Mouse (Mus musculus) layer of hippocampus, adult 9-10 months (tissue): ENCODE data around the gene Sdccag8.

Source experiments
- DNase-seq: peaks from one replicate; pipeline ENCODE4 v3.0.0; 2022; ENCODE audit warnings: low spot score

Sdccag8 gene

DNA sequence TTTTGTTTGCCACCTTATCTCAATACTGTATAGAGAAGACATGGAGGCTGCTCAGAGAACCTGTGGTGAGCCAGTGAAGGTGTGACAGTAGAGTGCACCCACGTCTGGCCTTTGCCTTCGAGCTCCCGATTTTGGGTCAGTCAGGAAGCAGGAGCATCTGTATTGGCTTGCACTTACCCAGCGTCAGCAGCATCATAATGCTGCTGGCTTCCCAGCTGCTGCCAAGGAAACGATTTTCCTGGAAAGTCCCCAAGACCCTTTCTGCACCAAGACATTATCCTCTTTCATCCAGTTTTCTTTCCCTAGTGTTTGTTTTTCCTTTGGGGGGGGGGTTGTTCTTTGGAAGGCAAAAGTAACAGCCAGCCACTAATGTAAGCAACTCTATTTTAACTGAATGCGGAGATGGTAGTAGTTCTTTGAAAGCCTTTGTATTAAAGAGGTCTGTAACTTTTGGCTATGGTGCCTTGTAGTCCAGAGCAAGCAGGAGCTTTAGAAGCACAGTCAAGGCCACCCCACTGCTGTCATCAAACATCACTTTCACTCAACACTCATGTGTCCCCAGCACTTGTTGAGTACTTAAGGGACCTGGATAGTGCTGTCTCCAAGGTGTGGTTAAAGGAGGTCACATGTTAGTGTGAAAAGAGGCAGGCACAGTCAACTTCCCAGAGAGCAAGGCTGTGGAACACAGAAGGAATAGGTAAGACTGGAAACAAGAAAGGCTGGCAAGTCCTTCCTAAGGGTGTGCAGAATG lies 172.7 kb downstream of the Sdccag8 start:
- DNase-seq, result no peak

DNA sequence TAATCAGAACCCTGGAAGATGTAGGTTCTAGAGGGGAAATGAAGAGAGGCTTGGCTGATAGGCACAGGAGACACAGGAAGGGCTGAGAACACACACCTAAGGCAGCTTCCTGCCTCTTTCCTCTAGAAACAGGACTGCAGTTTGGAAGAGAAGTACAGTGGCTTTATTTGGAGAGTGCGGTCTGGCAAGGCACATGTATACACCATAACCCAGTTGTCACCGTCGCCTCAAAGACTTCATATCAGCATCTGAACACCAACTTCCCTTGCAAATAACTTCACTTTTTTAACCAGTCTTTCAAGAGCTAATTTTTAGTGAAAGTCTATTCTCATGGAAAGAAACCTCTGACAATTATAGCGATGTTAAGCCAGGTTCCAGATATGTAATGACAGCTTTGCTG lies 177.0 kb downstream of the Sdccag8 start:
- DNase-seq, result no peak

DNA sequence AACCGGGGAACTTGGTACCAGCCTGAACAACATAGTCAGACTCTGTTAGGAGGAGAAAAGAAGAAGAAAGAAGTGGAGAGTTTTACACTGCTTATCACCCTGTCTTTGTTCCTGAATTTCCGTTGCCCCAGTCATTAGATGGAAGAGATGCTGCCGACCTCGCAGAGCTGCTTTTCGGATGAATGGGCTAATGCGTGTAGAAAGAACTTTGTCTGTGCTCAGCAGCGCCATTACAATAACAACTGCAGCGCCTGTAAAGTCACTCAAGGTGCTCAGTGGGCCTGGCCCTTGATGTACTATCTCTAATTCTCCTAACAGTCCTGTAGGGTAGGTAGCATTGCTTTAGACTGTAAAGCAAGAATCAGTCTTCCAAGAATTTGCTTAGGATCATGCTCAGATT lies 178.1 kb downstream of the Sdccag8 start:
- DNase-seq, result no peak

DNA sequence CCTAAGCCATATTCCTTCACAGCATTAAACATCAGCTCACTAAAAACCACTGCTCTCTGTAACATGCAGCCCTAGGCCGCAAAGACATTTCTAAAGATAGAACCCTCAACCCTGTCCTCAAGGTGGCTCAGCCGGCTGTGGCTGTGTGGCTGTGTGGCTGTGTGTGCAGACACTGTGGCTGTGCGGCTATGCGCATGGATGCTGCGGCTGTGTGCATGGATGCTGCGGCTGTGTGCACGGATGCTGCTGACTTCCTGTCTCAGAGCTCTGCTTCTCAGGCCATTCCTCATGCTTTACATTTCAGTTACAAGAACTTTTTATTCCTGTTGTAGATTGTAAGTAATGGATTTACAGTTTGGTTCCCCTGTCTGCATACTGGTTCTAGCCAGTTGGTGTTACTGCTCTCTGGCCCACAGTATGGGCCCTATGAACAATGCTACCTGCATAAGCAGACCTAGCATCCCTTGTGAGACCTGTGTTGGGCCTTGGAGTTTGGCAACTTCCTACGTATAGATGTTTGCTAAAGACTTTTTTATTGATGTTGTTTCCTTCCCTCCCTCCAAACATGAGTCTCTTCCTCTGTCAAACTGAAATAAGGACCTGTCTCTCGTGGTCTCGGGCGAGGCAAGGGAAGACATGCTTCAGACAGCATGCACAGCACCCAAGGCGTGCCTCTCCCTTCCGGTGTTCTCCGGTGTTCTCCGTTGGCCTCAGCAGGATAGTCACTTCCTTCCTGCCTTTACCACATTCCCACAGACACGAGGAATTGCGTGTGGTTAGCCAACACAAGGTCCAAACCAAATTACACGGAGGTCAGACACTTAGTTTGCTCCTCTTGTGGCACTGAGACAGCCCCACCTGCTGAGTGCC lies 178.9 kb downstream of the Sdccag8 start:
- no peak for DNase-seq

DNA sequence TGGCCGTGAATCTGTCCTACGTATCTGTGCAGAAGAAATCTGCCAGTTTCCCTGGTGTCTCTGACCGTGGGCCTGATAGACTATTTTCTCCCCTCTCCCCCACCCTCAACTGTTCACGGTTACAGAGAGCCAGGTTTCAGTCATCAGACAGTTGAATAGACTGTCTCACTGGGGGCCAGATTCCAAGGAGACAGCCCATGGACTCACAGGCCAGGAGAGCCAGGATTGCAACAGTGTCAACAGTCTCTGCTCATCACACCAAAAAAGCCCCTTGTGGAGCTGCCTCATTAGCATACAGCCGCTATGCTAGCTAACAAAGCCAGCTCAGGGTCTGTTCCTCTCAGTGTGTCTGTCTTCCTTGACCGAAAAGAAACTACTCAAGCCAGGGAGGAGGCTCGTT lies 179.6 kb downstream of the Sdccag8 start:
- DNase-seq, result no peak

DNA sequence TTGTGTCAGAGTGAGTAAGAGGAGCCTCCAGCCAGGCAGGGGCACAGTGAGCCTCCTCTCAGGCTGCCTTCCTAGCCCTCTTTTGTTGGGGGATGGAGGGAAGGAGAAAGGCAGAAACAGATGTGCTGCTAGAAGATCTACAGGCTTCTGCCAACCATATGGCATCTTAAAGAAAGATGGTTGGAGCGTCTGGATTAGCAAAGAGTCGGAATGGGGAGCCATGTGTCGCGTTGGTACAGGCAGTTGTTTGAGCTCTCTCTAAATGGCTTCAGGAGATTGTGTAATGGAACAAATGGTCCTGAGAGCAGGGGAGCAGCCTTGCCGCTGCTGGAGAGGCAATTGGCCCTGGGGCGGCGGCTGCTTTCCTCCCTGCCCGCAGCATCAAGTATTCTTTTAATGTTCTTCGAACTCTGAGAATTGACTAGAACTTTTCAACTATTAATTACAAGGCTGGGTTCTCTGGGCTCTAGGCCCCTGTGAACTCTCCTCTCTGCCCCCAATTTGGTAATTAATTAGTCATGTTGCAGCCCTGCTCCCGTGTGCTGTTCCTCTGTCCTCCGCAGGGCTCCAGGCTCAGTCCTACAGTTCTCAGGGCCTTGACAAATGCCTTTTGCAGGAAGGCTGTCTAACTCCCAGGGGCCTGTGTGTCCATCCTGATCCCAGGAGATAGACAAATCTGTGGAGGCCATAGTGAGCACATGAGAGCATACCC lies 180.4 kb downstream of the Sdccag8 start:
- no peak for DNase-seq

DNA sequence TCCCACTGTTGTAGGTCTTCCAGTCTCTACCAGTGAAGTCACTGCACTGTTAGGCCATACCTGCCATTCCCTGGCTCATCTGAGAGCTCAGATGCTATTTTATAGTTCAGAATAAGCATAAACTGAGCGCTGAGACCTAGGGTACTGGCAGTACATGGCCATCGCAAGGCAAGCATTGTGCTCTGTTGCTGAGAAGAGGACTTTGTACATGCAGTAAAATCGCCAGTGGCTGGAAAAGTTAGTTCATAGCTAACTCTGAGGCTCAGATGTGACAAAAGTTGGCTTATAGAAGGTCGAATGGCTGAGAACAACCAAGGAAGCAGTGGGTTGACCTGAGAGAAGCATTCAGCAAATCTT lies 180.9 kb downstream of the Sdccag8 start:
- no peak for DNase-seq

DNA sequence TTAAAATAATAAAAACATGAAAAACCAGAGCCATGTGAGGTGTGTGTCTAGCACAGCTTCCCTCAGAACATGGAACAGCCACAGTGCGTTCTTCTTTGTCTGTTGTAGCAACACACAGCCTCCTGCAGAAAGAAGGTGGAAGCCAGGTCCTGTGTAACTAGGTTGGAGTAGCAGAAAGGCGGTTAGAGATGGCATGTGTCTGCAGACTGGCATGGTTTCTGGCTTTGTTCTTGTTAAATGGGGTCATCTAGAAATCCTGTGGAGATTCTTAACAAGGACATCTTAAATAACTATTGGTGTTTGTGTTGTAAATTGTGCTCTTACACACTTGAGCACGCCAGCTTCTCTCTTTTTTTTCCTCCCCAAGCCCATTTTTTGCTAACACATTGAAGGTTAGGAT lies 181.7 kb downstream of the Sdccag8 start:
- DNase-seq, result no peak

DNA sequence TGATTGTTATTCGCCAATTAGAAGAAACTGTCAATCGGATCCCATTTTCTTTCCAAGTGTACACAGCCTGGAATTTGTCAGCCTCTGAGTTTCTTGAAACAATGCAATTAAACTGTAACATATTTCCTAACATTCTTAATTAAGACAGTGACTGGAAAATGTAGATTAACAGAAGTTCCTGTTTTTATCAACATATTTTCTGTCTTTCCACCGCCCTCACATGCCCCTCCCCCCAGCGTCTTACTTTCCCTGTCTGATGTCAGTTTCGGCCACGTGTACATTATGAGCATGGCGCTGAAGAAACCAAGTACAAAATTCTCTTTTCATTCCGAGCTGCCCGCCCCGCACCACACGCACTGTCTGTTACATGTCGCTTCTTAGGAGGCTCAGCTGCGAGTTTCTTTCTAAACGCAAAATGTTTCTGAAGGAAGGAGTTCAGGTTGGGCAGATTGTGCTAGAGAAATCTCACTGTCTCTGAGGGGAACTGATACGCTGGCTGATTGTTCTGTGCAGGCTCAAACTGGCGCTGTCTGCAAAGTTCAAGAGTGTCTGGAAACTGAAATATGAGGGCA lies 182.3 kb downstream of the Sdccag8 start:
- peak; percentile 60 for DNase-seq

DNA sequence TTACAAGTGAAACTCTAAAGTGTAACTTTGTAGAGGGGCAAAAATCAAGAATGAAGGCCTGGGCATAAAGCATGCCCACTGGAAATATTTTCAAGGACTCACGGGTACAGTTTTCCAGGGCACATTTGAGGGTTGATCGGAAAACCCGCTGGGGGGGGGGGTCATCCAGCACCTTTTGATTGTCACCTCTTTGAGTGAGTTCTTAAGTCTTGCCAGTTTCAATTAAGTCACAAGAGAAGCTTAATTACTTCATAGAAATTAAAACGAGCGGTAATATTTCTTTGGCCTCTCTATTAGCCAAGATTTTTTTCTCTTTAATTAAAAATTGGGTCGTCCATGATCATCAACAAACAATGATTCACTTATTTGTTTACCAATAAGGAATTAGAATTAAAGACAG lies 182.8 kb downstream of the Sdccag8 start:
- DNase-seq, result no peak

DNA sequence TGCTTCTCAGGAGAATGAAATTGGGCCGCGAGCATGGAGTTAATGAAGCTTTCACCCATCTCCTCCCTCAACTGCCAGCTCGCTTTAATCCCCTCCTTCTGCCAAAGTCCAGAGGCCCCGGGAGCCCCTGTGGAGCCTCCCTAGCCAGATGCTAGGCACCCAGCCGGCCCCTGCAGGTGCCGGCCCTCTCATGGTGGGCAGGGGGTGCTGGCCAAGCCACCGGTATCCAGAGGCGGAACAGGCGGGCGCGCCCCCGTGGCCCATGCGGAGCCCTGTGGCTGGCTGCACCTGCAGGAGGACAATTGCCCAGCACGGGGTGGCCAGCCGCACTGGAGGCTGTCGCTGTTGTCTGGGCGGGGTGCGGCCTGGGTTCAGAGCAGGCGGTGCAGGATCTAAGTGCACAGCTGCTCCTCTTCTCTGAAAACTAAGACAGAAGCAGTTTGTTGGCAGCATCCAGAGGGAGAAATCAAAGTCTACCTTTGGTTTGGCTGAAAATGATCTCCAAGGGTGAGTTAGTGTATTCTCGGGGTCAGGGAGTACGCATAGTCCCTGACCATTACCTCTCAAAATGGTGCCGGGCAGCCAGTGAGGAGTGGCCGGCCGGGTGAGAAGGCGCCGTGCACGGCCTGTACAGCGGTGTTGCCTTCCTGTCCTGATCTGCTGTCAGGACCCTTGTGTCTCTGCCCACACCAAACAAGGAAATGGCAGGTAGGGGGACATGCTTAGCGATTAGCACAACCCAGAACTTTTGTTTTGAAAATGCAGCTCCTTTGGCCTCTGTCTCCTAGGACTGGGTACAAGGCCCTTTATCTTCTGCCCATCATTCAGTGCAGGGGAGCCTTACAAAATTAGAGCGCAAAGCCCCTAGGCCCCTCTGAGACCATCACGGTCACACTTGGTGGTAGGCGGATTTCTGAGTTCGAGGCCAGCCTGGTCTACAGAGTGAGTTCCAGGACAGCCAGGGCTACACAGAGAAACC lies 183.5 kb downstream of the Sdccag8 start:
- DNase-seq, result no peak

DNA sequence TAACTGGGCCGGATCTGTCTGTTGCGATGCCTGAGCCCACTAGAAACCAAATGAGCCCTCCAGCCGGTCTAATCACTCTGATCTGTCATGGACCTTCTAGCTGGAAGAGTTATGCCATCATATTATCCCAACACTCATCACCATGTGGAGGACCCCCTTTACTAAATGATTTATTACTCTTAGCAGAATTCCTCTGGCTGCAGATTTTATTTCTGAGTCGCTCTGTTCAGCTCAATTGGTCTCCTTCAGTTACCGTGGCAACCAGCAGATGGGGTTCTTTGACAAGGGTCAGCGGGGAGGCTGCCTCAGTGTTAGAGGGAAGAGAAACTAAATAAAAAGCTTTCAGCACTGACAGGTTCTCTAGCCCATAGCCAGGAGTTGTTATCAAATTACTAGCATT lies 184.6 kb downstream of the Sdccag8 start:
- DNase-seq, result no peak

DNA sequence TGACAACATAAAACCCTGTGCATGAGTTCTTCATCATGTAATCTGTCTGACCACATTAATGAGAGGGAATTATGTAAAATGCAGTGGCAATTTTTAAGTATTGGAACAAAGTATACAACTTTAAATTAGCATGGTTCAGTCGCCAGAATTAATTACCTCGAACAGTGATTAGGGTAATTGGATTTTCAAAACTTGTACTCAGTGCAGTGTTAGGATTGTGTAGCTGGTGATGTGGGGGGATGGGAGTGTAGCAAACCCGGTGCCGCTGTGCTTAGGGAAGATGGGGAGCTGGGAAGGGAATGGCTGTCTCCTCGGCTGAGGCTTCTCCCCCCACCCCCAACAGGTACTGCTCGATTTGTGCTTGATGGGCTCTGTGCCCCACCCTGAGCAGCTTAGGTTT lies 188.5 kb downstream of the Sdccag8 start:
- no peak for DNase-seq

DNA sequence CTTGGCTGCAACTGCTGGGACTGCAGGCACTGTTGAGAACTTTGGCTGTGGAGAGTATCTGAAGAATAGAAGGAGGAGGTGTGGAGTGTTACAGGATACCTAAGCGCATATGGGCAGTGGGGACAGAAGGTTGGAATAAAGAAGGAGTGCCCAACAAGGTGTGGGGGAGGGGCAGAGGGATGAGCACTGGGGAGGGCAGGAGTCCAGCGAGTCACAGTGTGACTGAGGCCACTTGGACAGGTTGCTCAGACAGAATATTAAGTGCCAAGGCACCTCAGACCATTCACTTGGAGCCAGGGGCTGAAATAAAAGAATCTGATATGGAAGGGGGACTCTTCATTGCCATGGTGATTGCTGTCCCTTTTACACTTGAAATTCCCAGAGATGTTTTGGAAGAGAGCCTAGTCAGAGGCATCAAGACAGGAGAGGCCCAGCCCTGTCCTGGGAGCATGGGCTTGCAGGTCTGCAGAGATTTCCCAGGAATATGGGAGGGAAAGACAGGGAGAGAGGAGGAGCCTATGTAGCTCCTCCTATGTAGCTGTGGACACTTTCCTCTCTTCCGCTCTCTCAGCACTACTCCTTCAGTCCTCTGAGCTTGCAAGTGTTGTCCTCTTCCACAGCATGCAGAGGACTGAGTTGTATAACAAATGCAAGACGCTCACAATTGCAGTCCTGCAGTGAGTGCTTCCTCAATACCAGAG lies 189.7 kb downstream of the Sdccag8 start:
- DNase-seq, result no peak

DNA sequence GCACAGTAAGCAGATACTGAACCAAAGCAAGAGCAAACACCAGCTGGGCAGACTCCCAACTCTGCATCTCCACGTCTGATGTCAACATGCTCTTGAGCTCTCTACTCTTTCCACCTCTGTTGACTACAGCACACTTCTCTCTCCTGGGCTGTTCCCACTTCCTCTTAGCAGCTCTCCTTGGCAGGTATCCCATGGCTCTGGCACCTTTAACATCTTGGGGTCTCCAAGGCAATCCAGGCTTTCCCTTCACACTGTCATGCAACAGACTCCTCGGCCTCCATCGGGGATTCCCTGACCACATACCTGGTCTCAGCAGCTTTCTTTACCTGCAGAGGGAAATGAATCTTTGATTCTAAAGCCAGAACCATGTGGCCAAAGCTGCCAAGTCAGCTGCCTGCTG lies 192.9 kb downstream of the Sdccag8 start:
- DNase-seq, result no peak

DNA sequence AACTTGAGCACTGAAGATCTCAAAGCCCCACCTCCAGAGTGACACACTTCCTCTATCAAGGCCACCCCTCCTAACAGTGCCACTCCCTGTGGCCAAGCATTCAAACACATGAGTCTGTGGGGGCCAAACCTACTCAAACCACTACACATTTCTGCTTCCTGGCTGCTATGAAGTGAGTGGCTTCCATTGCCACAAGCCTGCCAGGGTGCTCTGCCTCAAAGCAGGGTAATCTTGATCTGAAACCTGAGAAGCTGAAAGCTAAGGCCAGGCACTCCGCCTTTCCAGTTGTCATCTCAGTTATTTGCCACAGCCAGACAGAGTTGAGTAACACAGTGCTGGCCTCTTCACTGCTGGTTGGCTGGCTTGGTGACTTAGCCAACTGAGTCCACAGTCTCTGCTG lies 194.3 kb downstream of the Sdccag8 start:
- no peak for DNase-seq

DNA sequence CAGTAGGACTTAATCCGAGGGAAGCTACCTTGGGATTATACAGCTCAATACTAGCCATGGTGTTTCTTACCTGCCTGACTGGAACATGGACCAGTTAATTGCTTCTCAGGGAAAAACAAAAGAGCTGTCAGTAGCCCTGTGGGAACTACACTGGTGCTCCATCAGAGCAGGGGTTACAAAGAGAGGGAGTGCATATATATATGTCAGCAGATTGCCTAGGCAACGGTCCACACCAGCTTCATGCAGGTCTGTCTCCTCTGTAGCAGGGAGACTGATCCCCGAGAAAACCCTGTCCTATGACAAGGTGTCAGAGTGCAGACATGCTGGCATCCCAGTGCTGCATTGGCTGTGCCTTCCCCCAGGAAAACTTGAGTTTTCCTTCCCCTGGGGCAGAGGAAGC lies 195.6 kb downstream of the Sdccag8 start:
- no peak for DNase-seq

DNA sequence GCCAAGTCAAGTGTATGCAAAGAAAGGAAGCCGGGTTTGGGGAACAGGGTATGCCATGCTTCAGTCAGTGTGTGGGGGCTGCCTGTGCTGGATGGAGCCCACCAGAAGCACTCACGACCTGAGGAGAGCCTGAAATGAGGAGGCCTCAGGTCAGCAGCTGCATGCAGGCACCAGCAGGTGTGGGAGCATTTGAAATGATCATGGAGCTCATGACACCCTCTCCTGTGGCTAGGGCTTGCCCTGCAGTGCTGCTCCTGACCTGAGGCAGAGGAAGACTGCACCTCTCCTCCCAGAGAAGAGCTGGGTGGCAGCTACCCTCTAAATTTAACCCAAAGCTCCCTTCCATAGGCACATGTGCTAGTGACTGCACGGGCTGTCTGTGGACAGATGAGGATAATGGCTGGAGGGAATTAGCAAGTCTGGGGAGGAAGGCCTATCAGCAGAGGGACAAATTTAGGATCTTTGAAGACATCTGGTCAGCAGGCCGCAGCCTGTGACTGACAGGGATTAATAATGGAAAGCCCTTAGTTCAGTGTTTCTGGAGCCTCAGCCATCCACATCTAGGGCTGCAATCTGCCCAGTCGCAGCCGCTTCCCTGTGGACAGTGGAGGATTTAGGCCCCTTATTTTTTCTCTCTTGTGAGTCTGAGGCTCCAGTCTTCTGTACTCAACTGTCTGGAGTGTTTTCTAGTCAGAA lies 196.3 kb downstream of the Sdccag8 start:
- DNase-seq, result no peak

DNA sequence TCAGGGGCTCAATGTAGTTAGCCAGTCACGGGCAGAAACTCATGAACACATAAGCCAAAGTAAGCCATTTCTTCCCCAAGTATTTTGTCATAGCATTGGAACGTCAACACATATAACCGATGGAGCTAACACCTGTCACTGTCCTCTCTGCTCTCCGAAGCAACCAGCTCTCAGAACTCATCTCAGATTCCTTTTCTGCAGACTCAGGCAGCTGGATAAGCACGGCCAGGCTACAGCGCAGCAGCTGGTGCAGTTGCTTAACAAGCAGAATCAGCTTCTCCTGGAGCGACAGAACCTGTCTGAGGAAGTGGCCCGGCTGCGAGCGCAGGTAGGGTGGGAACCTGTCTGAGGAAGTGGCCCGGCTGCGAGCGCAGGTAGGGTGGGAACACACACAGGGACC lies 197.2 kb downstream of the Sdccag8 start:
- no peak for DNase-seq

DNA sequence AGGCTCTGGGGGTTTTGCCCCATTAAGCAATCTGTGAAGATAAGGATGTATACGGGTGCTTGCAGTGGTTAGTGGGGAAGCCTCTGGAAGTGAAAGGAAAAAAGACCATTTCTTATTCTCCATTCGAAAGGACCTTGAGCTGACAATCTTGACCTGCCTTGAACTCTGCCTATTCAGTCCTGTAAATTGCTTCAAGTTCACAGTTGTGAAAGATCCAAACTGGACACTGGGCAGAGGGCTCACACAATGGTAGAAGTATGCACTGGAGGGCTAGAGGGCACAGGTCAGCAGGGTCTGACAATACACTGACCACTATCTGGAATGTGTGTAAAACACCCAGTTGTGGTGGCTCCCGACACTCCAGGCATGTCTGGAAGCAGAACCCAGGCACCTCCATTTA lies 198.3 kb downstream of the Sdccag8 start:
- DNase-seq, result no peak
